Mouse (Mus musculus) liver, embryonic 15.5 days (tissue): Measurements from ENCODE around the gene Cpsf6. TPM values are rescaled to one million over a fixed set of nuclear protein-coding genes. Genes with fewer than 3 reads are reported as not detected.

Experiments used
- ATAC-seq: fragments of 200-750 bp; cut with Nextera tagmentation; 2 replicates; pipeline ENCODE4 v1.8.0; 2017; ENCODE audit warnings: moderate number of reproducible peaks, mild to moderate bottlenecking, moderate library complexity; ENCODE audit not compliant: insufficient read depth
- H3K27ac ChIP-seq: fragments of 300-500 bp; sonication (generic); replicated peaks from 2 replicates; pipeline ENCODE4 v1.5.1; 2015; ENCODE audit warnings: mild to moderate bottlenecking, inconsistent platforms
- H3K27me3 ChIP-seq: fragments of 300-500 bp; sonication (generic); 2 replicates; pipeline ENCODE4 v1.6.1; 2015; ENCODE audit warnings: mild to moderate bottlenecking, inconsistent platforms
- H3K36me3 ChIP-seq: fragments of 300-500 bp; sonication (generic); replicated peaks from 2 replicates; pipeline ENCODE4 v1.6.1; 2015; ENCODE audit warnings: moderate library complexity, mild to moderate bottlenecking, inconsistent platforms
- H3K4me1 ChIP-seq: fragments of 300-500 bp; sonication (generic); replicated peaks from 2 replicates; pipeline ENCODE4 v1.6.1; 2015; ENCODE audit warnings: inconsistent platforms
- H3K4me2 ChIP-seq: fragments of 300-500 bp; sonication (generic); 2 replicates; pipeline ENCODE4 v1.6.1; 2015; ENCODE audit warnings: moderate library complexity, mild to moderate bottlenecking, inconsistent platforms
- H3K4me3 ChIP-seq: fragments of 300-500 bp; sonication (generic); replicated peaks from 2 replicates; pipeline ENCODE4 v1.5.1; 2015; ENCODE audit warnings: mild to moderate bottlenecking, inconsistent platforms
- H3K9ac ChIP-seq: fragments of 300-500 bp; sonication (generic); 2 replicates; pipeline ENCODE4 v1.6.1; 2015; ENCODE audit warnings: moderate library complexity, mild to moderate bottlenecking, inconsistent platforms
- H3K9me3 ChIP-seq: fragments of 300-500 bp; sonication (generic); replicated peaks from 2 replicates; pipeline ENCODE4 v1.6.1; 2016; ENCODE audit warnings: inconsistent platforms
- WGBS: fragments of 180-500 bp; shearing (Covaris S2); methylation state at CpG from one replicate; pipeline ENCODE4 v1.1.7; 2015; ENCODE audit warnings: mixed read lengths; ENCODE audit not compliant: insufficient replicate concordance; 5-methylcytosine and 5-hydroxymethylcytosine counted together
- polyA plus RNA-seq: library from polyadenylated mRNA; unstranded; fragments of >200 nt; fragmentation: Nextera tagmentation; extraction: Ambion mirVana; gene quantifications from 2 replicates; pipeline ENCODE4 v1.2.1, GENCODE M21; 2015

Cpsf6 gene
- 50.2 and 51.3 TPM in 2 replicates for polyA plus RNA-seq

- no peak for ATAC-seq
- no peak within 1 kb of the TSS for H3K27ac ChIP-seq
These were observed at the start of gene Cpsf6 for GRCm38 (mm10) chr10:117379908-117380307. TSS of gene Cpsf6 (minus strand) at chr10:117380015.

DNA sequence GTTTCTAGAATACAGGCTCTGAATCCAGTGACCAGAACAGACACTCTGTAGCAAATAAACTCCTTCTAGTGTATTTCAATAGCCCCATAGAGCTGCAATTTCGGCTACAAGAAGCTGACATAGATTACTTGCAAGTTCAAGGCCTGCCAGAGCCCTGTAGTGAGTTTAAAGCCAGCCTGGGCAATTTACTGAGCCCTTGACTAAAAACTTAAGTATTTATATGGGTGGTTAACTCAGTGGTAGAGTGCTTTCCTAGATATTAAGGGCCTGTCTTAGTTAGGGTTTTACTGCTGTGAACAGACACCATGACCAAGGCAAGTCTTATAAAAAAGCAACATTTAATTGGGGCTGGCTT lies 46.8 kb upstream of the Cpsf6 start:
- ATAC-seq, result no peak
- no peaks in the 10 kb centered on the region for H3K36me3 ChIP-seq
- no peak overlapping the region for H3K4me3 ChIP-seq
- H3K9ac ChIP-seq, result no peak overlapping the region
- H3K9me3 ChIP-seq, result no peaks in the 10 kb centered on the region
- H3K27ac ChIP-seq, result no peak overlapping the region
- 60% methylated on average over 1 of the region's 1 CpGs for WGBS
- no peaks in the 10 kb centered on the region for H3K27me3 ChIP-seq
- no peak overlapping the region for H3K4me2 ChIP-seq
- H3K4me1 ChIP-seq, result no peaks in the 10 kb centered on the region

More at GRCm38 (mm10) chr10:117379908-117380307, at the start of gene Cpsf6:
- Histone ChIP-seq H3K9me3 (no peaks in the 10 kb centered on the region), H3K4me3 (no peak within 1 kb of the TSS), H3K36me3 (no peaks in the 10 kb centered on the region), H3K27me3 (no peaks in the 10 kb centered on the region), H3K4me2 (no peak within 1 kb of the TSS), H3K4me1 (peaks cover 22% of the 10 kb centered on the region), H3K9ac (no peak within 1 kb of the TSS)
- 52% methylated on average over 6 of the region's 6 CpGs for WGBS

- no peaks in the 10 kb centered on the region for H3K4me1 ChIP-seq
- H3K4me2 ChIP-seq, result no peak overlapping the region
- H3K27ac ChIP-seq, result no peak overlapping the region
- no peak for ATAC-seq
- no peak overlapping the region for H3K9ac ChIP-seq
- H3K27me3 ChIP-seq, result no peaks in the 10 kb centered on the region
- no peaks in the 10 kb centered on the region for H3K36me3 ChIP-seq
- 61% methylated on average over 11 of the region's 11 CpGs for WGBS
- H3K4me3 ChIP-seq, result no peak overlapping the region
- H3K9me3 ChIP-seq, result no peaks in the 10 kb centered on the region
These were observed 46.2 kb upstream of the Cpsf6 start for GRCm38 (mm10) chr10:117425907-117426614.

DNA sequence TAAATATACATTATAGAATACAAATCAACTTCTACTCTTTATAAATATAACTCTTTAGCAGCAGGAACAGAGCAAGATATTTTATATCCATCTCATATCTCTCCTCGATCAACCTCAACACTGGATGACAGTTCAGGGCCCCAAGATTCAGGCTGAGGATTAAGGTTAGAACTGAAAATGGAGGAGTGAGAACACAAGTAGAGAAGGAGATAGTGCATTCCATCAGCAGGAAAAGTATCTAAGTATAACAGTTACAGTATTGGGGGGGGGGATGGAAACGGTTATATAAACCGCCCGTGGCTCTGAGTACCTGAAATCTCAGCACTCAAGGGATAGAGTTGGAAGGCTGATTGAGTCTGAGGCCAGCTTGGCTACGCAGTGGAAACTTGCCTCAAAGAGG lies 45.2 kb upstream of the Cpsf6 start:
- no peaks in the 10 kb centered on the region for H3K4me1 ChIP-seq
- no peaks in the 10 kb centered on the region for H3K9me3 ChIP-seq
- no peak overlapping the region for H3K27ac ChIP-seq
- no peaks in the 10 kb centered on the region for H3K27me3 ChIP-seq
- no peaks in the 10 kb centered on the region for H3K36me3 ChIP-seq
- no peak overlapping the region for H3K4me2 ChIP-seq
- no peak for ATAC-seq
- H3K9ac ChIP-seq, result no peak overlapping the region
- 71% methylated on average over 5 of the region's 5 CpGs for WGBS
- no peak overlapping the region for H3K4me3 ChIP-seq

DNA sequence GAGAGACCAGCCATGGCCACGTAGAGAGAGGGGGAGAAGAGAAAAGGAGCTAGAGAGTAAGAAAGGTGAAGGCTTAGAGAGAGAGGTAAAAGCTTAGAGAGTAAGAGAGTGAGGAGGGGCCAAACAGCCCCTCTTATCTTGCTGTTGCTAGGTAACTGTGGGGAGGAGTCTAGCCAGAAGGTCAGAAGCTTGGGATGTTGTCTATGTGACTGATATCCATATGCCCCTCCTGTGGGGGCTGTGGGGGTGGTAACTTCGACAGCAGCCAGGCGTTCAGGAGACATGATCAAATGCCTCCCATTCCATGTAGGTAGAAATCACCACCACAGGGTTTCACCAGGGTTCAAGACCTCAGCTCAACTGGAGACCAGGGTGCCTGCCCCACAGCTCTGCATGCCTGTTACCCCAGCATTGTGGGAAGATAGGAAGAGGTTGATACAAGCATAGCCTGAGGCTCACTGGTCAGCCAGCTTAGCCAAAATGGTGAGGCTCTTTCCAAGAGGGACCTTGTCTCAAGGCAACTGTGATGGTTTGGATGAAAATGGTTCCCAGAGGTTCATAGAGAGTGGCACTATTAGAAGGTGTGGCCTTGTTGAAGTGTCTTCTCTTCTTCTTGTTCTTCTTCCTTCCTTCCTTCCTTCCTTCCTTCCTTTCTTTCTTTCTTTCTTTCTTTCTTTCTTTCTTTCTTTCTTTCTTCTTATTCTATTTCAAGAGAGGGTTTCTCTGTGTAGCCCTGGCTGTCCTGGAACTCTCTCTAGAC lies 44.5 kb upstream of the Cpsf6 start:
- Histone ChIP-seq H3K9me3 (no peaks in the 10 kb centered on the region), H3K4me2 (no peak overlapping the region), H3K27ac (no peak overlapping the region), H3K27me3 (no peaks in the 10 kb centered on the region), H3K36me3 (no peaks in the 10 kb centered on the region), H3K4me3 (no peak overlapping the region), H3K4me1 (no peaks in the 10 kb centered on the region), H3K9ac (no peak overlapping the region)
- ATAC-seq, result no peak
- WGBS, result 44% methylated on average over 3 of the region's 3 CpGs

- 72% methylated on average over 17 of the region's 17 CpGs for WGBS
- Histone ChIP-seq H3K36me3 (no peaks in the 10 kb centered on the region), H3K27me3 (no peaks in the 10 kb centered on the region), H3K27ac (no peak overlapping the region), H3K9me3 (no peaks in the 10 kb centered on the region), H3K4me3 (no peak overlapping the region), H3K4me1 (peaks cover 7% of the 10 kb centered on the region), H3K4me2 (no peak overlapping the region), H3K9ac (no peak overlapping the region)
- no peak for ATAC-seq
These were observed 43.5 kb upstream of the Cpsf6 start for GRCm38 (mm10) chr10:117423025-117424002.

DNA sequence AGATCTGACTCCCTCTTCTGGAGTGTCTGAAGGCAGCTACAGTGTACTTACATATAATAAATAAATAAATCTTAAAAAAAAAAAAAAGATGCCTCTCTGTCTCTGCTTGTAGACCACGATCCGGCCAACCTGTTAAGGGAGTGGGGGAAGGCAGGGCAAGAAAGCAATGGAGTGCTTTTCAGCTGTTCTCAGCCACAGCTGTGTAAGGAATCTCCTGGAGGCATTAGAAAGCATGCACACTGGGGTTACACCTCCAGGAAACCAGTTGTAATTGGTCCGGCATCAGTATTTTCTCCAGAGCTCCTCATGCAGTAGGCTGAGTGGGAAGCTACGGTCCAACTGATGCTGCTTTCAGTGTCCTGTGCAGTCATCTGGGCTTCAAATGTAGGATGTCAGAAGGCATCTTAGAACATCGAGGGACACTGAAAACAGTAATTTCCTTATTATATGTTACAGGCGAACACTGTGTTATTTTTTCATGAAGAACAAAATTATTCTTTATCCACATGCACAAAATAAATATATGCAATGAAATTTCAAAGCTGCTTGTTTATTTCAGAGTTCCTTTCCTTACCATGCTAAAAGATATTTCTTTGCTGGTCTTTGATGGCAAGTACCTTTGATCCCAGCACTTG lies 42.5 kb upstream of the Cpsf6 start:
- WGBS, result 71% methylated on average over 6 of the region's 6 CpGs

DNA sequence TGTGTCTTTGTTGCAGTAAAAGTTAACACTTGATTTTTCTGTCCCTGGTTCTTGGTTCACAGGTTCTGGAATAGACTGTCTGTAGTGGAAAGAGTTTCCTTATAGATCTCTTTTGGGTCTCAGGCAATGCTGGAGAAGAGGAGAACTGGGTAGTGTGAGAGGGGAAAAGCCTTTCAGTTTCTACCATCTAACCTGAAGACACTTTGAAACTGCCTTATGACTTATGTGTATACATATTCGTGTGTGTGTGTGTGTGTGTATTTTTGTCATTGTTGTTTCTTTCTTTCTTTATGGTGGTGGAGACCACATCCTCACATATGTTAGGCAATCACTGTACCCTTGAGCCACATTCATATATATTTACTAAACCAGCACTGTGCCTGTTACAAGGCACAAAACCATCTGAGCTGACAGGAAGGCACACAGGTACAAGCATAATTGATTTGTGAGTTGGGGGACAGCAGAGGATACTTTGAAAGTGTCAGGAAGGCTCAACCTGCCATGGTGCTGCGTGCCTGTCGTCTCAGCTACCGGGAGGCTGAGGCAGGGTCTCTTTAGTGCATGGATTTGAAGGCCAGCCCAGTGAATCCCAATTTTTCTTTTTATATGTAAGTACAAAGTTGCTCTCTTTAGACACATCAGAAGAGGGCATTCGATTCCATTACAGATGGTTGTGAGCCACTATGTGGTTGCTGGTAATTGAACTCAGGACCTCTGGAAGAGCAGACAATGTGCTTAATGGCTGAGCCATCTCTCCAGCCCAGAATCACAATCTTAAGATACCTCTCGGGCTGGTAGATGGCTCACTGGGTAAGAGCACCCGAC lies 41.7 kb upstream of the Cpsf6 start:
- WGBS, result 68% methylated on average over 7 of the region's 7 CpGs
- no peak for ATAC-seq
- no peak overlapping the region for H3K4me3 ChIP-seq
- H3K9me3 ChIP-seq, result no peaks in the 10 kb centered on the region
- no peaks in the 10 kb centered on the region for H3K36me3 ChIP-seq
- no peak overlapping the region for H3K9ac ChIP-seq
- no peak overlapping the region for H3K4me2 ChIP-seq
- H3K27me3 ChIP-seq, result no peaks in the 10 kb centered on the region
- H3K4me1 ChIP-seq, result peaks cover 22% of the 10 kb centered on the region
- H3K27ac ChIP-seq, result no peak overlapping the region

More for the DNA sequence above, 42.5 kb upstream of the Cpsf6 start:
- Histone ChIP-seq H3K4me1 (peaks cover 17% of the 10 kb centered on the region), H3K27me3 (no peaks in the 10 kb centered on the region), H3K4me3 (no peak overlapping the region), H3K36me3 (no peaks in the 10 kb centered on the region), H3K27ac (no peak overlapping the region), H3K9ac (no peak overlapping the region), H3K4me2 (no peak overlapping the region), H3K9me3 (no peaks in the 10 kb centered on the region)
- no peak for ATAC-seq

DNA sequence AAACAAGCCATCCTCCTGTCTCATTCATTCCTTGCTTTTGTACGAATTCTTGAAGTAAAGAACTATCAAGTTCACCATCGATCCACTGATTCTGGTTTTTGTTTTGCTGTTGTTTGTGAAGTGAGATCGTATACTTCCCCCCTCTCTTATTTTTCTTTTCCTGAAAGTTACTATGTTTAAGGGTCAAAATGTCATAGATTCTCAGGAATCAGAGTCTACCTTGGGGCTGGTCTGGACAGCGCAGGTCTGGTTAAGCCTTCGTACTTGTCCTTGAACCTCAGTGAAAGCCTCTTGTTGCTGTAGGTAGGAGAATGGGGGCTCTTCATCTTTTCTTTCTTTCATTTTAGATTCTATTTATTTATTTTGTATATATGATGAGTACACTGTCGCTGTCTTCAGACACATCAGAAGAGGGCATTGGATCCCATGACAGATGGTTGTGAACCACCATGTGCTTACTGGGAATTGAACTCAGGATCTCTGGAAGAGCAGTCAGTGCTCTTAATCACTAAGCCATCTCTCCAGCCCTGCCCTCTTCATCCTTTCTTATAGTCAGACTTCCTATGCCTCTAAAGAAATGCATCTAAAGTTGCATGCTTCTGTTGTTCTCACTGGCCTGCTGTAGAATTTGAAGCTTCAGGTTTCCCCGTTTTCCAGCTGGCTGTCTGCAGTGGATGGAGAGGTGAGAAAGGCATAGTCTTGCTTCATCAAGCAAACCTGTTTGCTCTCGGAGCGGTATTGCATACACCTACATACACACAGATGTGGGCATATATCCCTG lies 40.9 kb upstream of the Cpsf6 start:
- Histone ChIP-seq H3K9me3 (no peaks in the 10 kb centered on the region), H3K4me3 (no peak overlapping the region), H3K27ac (no peak overlapping the region), H3K4me2 (no peak overlapping the region), H3K9ac (no peak overlapping the region), H3K4me1 (peaks cover 22% of the 10 kb centered on the region), H3K27me3 (no peaks in the 10 kb centered on the region), H3K36me3 (no peaks in the 10 kb centered on the region)
- ATAC-seq, result no peak
- WGBS, result 66% methylated on average over 9 of the region's 9 CpGs
